Mouse (Mus musculus) brain, embryonic 14.5 days (tissue): ENCODE data around the gene Fcrla.

Experiments used
- CTCF ChIP-seq: fragments of 200-500 bp; IDR thresholded peaks from 2 replicates; pipeline ENCODE4 v1.5.1; 2012; ENCODE audit warnings: inconsistent platforms, mild to moderate bottlenecking, moderate library complexity, borderline replicate concordance; ENCODE audit not compliant: insufficient read depth, insufficient read length; ENCODE audit errors: extremely low read depth
- POLR2A ChIP-seq: fragments of 200-500 bp; IDR thresholded peaks from 2 replicates; pipeline ENCODE4 v1.6.1; 2012; ENCODE audit warnings: mild to moderate bottlenecking, inconsistent platforms, borderline replicate concordance; ENCODE audit not compliant: poor library complexity, insufficient read depth, insufficient read length, severe bottlenecking; ENCODE audit errors: extremely low read depth

DNA sequence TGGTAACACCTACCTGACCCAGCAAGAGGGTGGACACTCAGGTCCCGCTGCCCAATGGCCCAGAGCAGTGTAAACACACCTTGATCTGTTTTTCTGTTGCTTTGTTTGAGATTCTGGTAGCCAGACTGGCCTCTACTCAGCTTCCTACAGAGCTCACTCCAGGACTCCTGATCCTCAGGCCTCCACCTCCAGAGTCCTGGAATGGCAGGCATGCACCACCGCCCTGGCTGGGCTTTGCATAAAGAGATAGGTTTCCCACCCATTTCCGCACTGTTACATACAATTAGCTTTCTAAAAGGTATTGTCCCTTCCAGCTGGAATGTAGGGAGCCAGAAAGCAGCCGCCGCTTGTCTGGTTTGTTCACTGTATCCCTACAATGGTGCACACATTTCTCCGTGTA, 56.0 kb downstream of the Fcrla start:
- TF ChIP-seq CTCF (no peak), POLR2A (no peak)
